Mouse (Mus musculus): ENCODE measurements around the gene Eif2b4.

The Eif2b4 gene

GRCm38 (mm10) chr5:31153516-31154151, 39.6 kb downstream of the Eif2b4 start:
- no peak for DNase-seq

DNA sequence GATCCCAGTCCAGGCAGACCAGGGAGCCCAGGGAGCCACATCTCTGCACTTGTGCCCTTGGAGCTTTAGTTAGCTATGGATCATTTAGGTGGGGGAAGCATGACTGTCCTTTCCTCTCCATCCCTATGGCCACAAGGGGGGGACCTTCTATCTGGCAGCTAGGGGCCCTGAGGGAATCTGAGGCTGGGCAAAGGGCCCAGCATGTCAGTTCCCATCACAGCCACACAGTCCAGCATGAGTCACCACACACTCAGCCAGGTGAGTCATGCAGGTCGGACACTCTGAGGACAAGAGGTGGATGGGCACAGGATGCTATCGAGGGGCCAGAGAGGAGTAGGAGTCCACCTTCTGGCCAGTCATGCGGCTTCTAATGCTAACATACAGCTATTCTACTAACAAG, 41.5 kb downstream of the Eif2b4 start:
- peak; percentile 68 for DNase-seq

DNA sequence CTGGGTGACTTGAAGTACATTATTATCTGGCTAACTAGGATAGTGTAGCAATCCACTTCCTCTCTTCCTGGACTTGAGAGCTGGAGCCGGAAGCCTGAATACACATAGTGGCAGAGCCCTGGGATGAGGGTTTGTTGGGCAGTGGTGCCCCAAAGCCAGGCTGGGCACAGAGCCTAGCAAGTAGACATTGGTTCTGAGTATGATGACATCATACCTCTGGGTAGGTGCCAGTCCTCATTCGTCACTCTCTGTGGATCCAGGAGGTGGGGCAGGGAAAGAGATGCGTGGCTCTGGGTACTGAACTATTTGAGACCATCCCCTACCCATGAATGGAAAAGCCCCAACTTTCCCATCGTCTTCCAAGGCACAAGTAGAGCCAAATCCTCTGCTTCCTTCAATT, 43.4 kb downstream of the Eif2b4 start:
- no peak for DNase-seq

- DNase-seq, result no peak
These were observed 54.2 kb downstream of the Eif2b4 start for GRCm38 (mm10) chr5:31138968-31139425.

DNA sequence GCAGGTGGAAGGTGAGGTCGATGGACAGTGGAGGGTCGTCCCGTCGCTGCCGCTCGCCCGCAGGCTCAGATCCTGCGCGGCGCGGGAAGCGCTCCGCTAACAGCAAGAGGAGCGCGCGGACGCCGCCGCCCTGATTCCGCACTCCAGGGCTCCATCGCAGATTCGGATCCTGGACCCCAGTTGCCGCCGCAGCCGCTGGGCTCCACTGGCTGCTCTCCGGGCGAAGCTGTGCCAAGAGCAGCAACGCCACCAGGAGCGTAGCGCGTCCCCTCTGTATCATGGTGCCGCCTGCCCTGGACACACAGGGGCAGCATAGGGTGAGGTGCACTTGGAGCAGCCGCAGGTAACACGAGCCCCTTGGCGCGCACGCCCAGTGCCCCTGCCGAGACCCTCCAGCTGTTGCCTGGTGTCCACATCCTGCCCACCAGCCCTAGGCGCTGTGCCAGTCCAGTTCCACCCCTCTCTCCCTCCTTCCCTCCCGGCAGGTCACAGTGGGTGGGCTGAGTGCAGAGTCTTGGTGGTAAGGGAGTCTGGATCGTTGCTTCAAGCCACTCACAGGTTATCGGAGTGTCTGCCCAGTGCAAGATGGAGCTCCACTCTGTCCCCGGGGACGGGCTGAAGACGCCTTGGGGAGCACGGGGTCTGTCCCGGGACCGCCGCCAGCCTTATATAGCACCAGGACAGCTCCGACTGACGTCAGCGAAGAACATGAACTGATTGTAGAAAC, 54.8 kb downstream of the Eif2b4 start, which contains the start of gene Ucn:
TSS of gene Ucn (minus strand) at position 589 of the 727 bp plus-strand sequence.
- DNase-seq, result no peak

GRCm38 (mm10) chr5:31137658-31138057, 55.6 kb downstream of the Eif2b4 start:
- no peak for DNase-seq

Data from cerebellum, adult 9-10 months (tissue).